Mouse (Mus musculus): ENCODE data around the gene Ncf2.

Ncf2 gene

GRCm38 (mm10) chr1:152796683-152797263 lies 3.2 kb upstream of the Ncf2 start:
- DNase-seq (ENCODE audit: low read depth, low spot score) = peak; percentile 43

GRCm38 (mm10) chr1:152798125-152798524 lies 1.9 kb upstream of the Ncf2 start:
- peak; percentile 29 for DNase-seq (ENCODE audit: low read depth, low spot score)

GRCm38 (mm10) chr1:152800633-152801176 lies 711 bp downstream of the Ncf2 start:
- DNase-seq (ENCODE audit: low read depth, low spot score) = no peak

- no peak for DNase-seq (ENCODE audit: low read depth, low spot score)
Observed at GRCm38 (mm10) chr1:152804907-152805306, 4.9 kb downstream of the Ncf2 start.

GRCm38 (mm10) chr1:152807619-152808391 lies 7.8 kb downstream of the Ncf2 start:
- no peak for DNase-seq (ENCODE audit: low read depth, low spot score)

- DNase-seq (ENCODE audit: low read depth, low spot score) = no peak
Observed at GRCm38 (mm10) chr1:152808392-152808680, 8.3 kb downstream of the Ncf2 start.

- peak; percentile 83 for DNase-seq (ENCODE audit: low read depth, low spot score)
Observed at GRCm38 (mm10) chr1:152809541-152810252, 9.7 kb downstream of the Ncf2 start.

GRCm38 (mm10) chr1:152810533-152811439 lies 10.8 kb downstream of the Ncf2 start:
- no peak for DNase-seq (ENCODE audit: low read depth, low spot score)

- peak; percentile 93 for DNase-seq (ENCODE audit: low read depth, low spot score)
Observed at GRCm38 (mm10) chr1:152815265-152815701, 15.3 kb downstream of the Ncf2 start.

GRCm38 (mm10) chr1:152817027-152817769 lies 17.2 kb downstream of the Ncf2 start:
- peak; percentile 74 for DNase-seq (ENCODE audit: low read depth, low spot score)

- no peak for DNase-seq (ENCODE audit: low read depth, low spot score)
Observed at GRCm38 (mm10) chr1:152817794-152818193, 17.8 kb downstream of the Ncf2 start.

- DNase-seq (ENCODE audit: low read depth, low spot score) = no peak
Observed at GRCm38 (mm10) chr1:152819558-152819957, 19.6 kb downstream of the Ncf2 start.

GRCm38 (mm10) chr1:152820911-152821695 lies 21.1 kb downstream of the Ncf2 start:
- no peak for DNase-seq (ENCODE audit: low read depth, low spot score)

- DNase-seq (ENCODE audit: low read depth, low spot score) = no peak
Observed at GRCm38 (mm10) chr1:152821746-152822145, 21.8 kb downstream of the Ncf2 start.

GRCm38 (mm10) chr1:152824206-152824605 lies 24.2 kb downstream of the Ncf2 start:
- DNase-seq (ENCODE audit: low read depth, low spot score) = peak; percentile 62

- no peak for DNase-seq (ENCODE audit: low read depth, low spot score)
Observed at GRCm38 (mm10) chr1:152826446-152826845, 26.5 kb downstream of the Ncf2 start.

- no peak for DNase-seq (ENCODE audit: low read depth, low spot score)
Observed at GRCm38 (mm10) chr1:152828168-152828567, 28.2 kb downstream of the Ncf2 start.

- no peak for DNase-seq (ENCODE audit: low read depth, low spot score)
Observed at GRCm38 (mm10) chr1:152828637-152829355, 28.8 kb downstream of the Ncf2 start.

- no peak for DNase-seq (ENCODE audit: low read depth, low spot score)
Observed at GRCm38 (mm10) chr1:152830054-152830453, 30.1 kb downstream of the Ncf2 start.

Measured in ZHBTc4 (cell line).